Mouse (Mus musculus) testis, postnatal 10 days (tissue): Measurements from ENCODE around the gene Tbcel.

Experiments used
- DNase-seq: peaks from one replicate; pipeline ENCODE4 v3.0.0; 2021; ENCODE audit warnings: low spot score

The Tbcel gene

DNA sequence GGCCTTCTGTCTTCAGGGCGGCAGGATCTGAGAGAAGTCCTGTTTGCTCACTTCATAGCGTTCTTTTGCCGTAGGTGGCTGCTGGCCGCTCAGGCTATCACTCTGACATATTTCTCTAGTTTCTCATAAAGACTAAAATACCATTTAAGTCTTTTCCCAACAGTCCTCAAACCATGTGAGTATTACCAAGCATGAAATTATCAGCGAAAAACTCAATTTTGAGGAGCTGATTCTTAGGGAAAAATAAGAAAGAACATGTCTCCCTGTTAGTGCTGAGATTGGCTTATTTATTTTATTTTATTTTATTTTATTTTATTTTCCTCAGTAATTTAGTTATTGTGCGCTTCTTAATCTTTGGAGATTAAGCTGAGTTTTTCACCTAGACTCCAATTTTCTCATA is at the start of gene Tbcel:
Gene Tbcel (minus strand): TSS at position 101 of the 400 bp plus-strand sequence.
- DNase-seq = no peak

DNA sequence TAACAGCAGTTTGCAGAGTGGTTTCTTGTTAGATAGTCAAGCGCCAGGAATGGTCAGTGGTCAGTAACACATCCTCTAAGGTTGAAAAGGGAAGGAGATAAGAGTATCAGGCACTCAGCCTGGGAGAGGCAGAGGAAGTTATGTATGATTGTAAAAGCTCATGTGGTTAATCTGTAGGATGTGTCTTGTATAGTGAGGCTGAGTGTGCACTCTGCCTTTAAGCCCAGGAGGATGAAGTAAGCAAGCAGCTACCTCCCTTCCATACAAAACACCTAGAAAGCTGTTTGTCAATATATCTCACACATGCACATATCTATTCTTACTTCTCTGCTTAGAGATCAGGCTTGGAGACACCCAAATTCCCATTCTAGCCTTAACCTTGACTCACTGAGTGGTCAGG is 47.6 kb upstream of the Tbcel start:
- DNase-seq = no peak

DNA sequence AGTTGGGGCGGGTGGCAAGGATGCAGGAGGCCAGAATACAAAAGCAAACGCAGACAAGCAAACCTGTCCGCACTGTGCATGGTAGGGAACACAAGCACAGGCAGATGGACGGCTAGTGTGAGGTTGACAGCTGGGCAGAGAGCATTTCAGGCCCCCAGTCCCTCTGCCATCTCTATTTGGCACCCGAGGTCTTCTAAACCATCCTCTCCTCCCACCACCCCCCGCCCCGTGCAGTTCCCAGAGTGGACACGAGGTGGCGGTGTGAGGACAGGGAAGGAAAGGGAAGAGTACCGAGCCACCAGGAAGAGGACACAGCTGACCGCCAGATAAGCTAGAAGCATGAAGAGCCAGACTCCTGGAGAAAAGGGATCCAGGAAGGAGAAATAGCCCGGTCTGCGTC is 42.5 kb upstream of the Tbcel start:
- DNase-seq = peak; percentile 94

DNA sequence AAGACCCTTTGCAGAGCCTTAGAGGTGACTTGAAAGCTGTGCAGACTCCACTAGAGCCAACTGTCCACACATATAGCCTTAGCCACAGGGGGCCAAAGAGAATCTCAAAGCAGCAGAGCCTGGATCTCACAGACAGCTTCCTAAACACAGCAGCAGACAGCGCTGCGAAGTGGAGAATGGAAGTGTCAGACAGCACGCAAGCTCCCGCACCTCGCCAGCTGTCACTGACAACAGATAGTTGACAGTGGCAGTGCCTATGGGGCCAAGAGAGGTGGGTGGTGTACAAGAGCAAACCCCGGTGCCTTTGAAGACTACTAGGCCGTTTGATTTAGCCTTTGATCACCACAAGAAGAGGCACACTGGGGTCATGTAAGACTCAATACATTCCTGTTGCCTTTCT is 41.4 kb upstream of the Tbcel start:
- no peak for DNase-seq

DNA sequence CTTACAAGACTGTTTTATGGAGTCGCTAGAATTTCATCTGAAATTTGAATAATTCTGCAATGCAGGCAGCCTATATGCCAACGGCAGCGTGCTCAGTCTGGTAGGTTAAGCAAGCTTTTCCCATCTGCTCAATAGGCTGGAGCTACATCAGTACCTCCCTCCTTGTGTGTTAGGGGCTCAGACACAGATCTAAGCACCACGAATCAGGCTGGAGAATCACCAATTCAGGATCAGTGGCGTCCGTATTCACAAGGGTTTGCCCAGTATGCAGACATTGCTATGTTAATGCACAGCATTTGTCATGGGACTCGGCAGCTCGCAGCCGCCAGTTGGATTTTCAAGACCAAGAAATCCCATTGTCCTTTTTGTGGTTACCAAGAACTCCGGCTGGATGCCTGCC is 36.9 kb upstream of the Tbcel start:
- no peak for DNase-seq

DNA sequence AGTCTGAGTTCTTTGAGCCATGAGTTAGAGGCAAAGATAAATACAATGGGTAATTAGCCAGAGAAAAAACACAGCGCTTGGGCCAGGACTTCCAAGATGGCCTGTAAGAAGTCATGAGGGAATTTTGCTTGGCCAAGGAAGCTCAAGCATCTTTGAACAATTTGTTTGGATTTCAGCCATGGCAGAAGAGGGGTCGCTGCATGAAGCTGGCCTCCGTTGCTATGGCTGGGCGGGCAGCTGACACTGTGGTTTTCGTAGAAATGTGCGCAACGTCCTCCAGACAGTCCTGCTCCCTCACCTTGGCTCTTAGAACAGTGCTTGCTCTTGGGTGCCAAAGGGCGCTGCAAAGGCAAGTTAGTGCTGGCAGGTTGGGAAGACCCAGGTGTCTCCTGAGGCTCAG is 25.9 kb upstream of the Tbcel start:
- no peak for DNase-seq

DNA sequence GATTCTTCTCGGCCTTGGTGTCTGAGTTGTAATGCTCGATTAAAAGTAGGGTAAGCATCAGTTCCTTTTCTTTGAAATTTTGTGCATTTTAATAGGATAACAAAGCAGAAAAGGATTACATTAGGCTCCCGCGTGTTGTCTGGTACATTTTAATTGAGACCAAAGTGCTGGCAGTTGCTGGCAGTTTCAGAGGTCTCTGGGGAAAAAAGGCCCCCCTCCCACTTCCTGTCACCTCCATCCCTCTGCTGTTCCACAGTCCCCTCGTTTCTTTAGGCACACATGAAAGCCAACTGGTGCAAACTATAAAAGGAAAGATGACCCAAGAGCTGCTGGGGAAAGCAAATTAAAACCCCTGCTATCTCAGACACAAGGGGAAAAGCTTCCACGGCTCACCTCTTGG is 25.4 kb upstream of the Tbcel start:
- no peak for DNase-seq

DNA sequence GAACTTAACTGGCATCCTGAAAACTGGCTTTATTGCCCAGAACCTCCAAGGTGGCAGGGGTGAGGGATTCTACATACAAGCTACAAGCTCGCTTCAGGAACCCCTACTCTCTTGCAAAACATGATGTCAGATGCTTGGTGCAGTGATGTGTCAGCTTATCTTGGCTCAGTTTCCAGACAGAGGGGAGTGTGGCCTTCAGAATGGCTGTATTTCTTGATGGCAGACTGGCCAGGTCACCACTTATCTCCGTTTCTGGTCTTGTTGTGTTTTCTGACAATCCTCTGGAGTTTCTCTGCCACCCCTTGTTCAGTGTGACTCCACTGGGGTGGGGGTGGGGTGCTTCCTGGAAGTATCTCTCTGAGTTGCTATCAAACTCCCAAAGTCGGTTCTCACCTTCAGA is 24.3 kb upstream of the Tbcel start:
- DNase-seq = no peak

DNA sequence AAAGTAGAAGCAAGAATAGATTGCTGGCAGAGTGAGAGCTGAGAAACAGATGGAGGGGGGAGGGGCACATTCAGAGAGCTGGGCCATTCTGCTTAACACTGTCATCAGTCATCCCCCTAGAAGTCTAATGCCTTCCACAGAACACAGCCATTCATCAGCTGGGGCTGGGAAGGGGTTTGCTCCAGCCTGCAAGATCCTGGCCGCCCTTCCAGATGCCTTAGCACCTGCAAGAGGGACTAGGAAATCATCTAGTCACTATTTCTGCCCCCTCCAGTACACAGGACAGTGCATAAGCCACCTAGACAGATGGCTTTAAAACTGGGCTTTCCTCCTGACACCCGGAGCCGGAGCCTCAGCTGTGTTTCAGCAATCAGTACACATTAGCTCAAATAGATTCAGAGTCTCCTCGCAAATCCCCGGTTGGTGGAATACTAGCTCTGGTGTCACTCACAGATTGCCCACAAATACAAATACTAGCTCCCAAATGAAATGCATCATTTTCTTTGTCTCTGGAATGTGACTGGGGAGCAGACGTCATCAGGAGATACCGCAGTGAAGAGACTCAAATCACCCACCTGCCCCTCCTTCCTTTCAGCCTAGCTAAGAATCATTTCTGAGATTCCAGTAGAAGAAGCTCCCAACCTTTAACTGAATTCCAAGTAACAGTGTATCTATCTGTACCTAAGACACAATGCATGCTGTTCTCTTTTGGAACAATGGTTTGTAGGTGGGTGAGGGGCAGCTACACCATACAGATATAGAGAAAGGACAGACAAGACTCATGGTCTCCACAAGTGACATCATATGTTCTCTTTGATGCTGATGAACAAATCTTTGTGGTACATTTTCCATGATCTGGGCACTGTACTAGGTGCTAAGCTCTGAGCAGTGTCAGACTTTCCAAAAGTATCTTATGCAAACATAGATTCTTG is 22.9 kb upstream of the Tbcel start:
- no peak for DNase-seq

DNA sequence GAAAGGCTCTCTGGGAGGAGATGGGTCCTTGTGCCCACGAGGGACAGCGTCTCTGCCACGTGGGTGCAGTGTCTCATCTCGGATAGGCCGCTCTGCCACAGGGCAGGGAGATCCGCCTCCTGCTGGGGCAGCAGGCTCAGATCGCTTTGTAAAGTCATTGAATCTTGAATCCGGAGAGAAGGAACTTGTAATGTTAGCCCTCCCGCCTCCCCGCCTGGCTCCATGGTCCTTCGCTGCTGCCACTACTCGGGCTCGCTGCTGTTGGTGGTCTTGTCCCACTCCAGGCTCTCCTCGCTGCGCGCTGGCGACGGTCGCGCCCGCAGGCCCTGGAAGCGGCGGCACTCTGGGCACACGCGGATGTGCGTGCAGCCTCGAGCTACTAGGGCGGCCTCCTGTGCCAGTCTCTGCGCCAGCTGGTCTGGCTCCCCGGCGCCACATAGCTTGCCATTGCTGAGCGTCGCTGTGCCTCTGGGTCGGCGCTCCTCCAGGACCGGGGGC is 13.0 kb upstream of the Tbcel start:
- DNase-seq = peak; percentile 52

DNA sequence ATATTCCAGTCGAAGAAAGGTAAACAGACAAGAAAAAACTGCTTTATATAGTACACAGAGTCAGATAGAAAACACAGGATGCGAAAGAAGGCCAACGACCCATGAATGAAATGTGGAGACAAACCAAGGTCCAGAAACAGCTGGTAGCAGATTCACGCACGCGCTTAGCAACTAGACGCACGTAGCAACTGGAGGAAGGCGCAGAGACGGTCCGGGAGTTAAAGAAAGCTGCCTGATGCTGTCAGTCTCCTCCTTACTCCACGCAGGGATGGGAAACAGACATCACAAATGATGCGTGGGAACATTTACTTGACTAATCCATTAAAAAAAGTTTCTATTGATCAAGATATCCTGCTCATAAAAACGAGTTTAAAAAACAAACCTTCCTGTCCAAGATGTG is 10.6 kb upstream of the Tbcel start:
- no peak for DNase-seq

DNA sequence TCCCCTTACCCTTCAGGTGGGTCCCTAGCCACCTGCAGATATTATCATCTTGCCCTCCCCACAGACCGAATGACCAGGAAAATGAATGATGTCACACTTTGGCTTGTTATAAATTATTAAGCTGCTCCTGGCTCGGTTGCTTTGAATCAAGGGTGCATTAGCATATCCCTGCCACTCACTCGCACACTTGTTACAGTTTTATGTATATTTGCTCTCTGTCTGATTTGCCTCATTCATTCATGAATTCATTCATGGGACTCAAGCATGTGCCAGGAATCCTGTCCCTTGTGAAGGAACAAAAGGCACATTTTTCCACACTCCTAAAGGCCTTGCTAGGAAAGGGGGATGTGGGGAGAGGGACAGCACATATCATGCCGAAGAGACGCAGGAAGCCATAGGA is 5.5 kb upstream of the Tbcel start:
- DNase-seq = no peak

DNA sequence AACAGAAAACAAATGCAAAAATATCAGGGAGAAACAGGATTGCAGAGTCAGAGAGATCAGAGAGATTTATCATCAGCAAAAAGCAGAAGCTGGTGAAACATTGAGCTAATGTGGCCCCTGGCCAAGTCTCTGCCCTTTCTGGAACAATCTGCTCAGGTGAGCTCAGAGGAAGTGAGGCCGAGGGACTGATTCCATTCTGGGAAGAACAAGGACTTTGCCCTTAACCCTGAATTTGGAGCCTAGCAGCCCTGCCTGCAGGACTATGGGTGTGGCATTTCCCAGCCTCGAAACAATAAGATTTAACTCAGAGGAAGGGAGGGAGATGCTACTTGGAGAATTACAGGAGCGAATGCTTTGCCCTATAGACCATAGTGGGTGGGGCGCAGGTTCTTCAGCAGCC is 4.7 kb upstream of the Tbcel start:
- no peak for DNase-seq

DNA sequence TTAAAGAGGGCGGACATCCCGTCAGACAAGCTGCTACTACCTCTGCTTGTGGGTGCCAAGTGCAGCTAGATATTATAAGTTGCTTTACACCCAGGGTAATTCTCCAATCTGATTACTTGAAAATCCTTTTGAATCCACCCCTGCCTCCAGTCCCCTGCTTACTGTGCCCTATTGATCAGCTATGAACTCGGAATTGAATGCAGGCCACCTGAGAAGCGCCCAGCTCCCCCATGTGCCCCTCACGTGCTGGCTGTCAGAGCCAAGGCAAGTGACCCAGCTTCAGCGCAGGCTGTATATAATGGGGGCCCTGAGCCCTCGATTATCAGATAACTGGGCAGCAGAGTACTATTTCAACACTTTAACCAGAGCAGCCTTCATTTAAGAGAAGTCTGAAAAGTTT is 626 bp upstream of the Tbcel start:
- no peak for DNase-seq

DNA sequence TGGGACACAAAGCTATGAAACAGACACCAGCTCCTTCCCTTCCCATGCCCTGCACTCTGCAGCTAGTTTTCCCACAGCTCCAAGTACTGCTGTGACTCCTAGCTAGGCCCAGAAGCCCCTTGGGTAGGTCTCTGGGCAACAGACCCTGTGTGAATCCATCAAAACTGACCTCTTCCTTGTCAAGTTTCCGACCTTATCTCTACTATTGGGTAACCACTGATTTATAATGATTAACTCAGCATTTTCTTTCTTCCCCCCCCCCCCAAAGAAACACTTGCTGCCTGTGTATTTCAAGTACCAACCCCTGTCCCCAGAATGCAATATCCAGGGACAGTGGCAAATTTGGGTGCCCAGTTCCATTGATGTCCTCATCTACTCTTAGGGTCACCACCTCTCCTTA is 587 bp downstream of the Tbcel start:
- no peak for DNase-seq

DNA sequence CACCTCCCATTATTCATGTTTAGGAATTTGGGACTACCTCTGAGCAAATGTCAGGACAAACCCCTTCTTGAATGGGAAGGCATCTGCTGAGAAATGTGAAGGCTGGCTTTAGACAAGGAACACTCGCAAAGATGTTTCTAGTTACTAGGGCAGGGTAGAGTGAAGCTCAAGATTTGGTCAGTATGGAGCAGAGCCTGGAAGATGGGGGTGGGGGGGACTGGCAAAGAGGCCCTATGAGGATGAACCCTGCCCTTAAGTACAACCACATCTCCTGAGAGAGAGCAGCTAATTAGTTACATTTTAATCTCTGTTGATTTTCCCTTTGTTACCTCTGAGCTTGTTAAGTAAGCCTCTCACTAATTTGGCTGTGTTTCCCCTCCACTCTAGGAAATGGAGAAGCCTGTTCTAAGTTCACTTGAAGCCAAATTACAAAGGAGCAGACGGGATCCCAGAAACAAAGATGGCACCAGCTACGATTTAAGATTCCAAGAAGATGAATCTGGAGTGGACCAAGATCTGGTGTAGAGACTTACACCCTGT is 2.6 kb downstream of the Tbcel start:
- DNase-seq = no peak

DNA sequence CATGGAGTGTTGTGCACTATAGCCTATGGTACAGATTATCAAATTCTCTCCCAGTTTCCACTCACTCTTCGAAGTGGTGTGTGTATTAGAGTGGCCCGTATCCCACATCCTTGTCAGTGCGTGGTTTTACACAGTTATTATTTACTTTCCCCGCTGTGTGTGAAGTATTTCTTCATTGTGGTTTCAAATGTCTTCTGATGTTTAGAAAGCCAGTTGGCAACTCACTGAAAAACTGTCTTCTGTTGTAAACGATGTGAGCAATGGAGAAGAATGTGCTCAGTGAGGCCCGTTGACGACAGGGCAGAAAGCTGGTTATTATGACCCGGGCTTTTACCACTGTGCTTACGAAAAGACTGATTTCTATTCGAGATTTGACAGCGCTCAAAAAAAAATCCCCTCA is 3.0 kb downstream of the Tbcel start:
- DNase-seq = no peak

DNA sequence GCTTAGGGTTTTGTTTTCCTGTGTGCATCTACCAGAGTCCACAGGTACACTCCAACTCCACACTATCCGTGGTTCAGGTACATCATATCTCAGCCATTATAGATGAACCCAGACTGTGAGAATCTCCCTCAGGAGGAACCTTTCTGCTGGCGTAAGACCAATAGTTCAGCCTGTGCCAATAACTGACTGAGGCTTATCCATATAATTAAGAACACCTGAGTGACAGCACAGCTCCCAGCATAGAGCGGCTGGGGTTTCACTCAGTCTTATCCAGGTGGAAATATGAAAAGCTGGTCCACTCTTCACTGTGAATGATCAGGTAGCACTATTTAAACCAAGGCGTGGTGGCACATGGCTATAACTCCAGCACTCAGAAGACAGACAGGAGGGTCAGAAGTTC is 3.9 kb downstream of the Tbcel start:
- no peak for DNase-seq

DNA sequence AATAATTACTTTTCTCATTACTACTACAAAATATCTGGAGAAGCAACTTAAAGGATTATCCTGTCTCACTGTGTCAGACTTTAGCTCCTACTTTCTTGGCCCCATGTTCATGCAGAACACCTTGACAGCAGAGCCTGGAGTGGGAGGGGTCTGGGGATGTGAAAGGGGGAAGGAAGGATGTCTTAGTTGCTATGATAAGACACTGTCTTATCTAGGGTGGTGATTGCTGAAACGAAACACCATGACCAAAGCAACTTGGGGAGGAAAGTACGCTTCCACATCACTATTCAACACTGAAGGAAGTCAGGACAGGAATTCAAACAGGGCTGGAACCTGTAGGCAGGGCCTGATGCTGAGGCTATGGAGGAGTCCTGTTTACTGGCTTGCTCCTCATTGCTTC is 11.3 kb downstream of the Tbcel start:
- DNase-seq = no peak

DNA sequence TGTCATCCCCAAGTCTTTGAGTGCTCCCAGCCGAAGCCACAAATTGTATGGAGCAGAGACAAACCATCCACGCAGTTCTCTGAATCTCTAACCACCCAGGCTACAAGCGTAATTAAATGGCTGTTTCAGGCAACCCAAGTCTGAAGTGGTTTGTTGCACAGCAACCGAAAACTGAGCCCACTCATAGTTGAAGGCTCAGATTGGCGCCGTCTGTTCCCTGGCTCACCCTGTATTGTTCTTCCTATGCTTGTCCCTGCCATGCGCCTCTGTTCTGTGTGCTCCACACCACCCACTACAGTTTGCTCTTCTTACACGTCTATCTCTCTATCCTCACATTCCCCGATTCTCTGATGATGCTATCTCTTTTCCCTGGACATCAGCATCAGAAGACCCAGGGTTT is 15.8 kb downstream of the Tbcel start:
- no peak for DNase-seq

DNA sequence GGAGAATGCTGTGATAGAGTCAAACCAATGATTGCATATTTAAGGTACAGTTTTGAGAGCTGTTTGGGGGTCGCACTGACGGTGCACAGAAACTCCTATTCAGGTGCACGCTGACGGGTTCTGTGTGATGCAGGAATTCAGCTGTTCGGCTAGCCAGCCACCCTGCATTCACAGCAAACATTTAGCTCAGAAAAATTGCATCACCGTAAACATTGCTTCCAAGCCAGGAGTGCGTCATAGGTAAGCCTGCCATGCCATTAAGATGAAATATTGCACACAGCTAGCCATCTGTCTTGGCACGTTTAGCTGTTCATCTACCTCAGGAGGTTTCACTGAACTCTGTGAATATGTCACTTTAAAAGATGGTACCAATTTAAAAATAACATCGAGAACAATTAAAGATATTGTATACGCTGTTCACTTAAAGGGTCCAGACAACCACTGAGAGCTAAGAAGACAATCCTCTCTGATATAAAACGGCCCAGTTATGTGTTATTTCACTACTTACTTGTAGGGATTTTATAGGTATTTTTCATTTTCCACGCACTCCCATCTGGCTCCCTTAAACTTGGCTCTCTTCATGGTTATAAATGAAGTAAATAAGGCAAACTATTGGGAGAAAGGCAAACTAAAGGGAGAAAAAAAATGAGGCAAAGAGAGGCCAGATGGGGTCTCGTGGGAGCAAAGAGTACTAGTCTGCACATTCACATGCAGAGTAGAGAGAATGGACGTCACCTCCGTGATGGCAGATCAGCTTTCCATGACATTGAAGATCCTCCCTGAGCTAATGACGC is 16.8 kb downstream of the Tbcel start:
- DNase-seq = no peak

DNA sequence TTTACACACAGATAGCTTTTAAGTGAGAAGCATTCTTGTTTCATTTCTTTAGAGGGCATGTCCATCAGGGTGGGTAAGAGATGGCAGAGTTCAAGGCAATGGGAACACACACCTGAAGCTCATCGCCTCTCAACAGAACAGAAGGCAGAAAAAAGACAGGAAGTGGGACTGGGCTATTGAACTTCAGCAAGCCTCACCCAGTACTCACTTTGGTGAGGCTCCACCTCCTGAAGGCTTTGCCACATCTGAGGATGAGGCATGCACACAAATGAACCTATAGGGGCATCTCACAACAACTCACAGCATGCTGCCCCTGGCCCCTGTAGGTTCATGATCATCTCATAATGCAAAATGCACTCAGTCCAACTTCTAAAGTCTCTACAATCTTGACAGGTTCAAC is 19.5 kb downstream of the Tbcel start:
- DNase-seq = no peak

DNA sequence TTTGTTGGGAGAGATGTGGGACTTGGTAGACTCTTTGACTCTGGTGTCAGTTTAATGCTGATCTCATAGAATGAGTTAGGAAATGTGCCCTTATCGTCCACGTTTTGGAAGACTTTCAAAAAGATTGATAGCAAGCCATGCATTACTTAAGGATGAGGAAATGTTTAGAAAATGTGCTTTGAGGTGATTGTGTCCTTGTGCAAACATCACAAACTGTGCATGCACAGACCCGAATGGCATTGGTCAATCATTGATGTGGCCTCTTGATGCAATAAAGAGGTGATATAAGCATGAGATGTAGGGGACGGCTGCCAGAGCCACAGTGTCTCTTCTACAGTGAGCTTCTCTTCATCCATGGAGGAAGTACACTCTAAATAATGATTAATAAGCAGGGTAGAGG is 20.7 kb downstream of the Tbcel start:
- DNase-seq = no peak
